Mouse (Mus musculus) G1E-ER4 (cell line): ENCODE data around the gene Gm45837. TPM values are rescaled to one million over a fixed set of nuclear protein-coding genes. Genes with fewer than 3 reads are reported as not detected.

Experiments
- GATA1 ChIP-seq: IDR thresholded peaks from one replicate; pipeline ENCODE4 v1.8.0; 2012; ENCODE audit warnings: low read length, inconsistent platforms
- polyA plus RNA-seq: library from polyadenylated mRNA; stranded (reverse); fragments of >175 nt; gene quantifications from 2 replicates; pipeline ENCODE4 v1.2.3, GENCODE M21; 2012

Gm45837 gene
- polyA plus RNA-seq, 1 experiment: not detected

DNA sequence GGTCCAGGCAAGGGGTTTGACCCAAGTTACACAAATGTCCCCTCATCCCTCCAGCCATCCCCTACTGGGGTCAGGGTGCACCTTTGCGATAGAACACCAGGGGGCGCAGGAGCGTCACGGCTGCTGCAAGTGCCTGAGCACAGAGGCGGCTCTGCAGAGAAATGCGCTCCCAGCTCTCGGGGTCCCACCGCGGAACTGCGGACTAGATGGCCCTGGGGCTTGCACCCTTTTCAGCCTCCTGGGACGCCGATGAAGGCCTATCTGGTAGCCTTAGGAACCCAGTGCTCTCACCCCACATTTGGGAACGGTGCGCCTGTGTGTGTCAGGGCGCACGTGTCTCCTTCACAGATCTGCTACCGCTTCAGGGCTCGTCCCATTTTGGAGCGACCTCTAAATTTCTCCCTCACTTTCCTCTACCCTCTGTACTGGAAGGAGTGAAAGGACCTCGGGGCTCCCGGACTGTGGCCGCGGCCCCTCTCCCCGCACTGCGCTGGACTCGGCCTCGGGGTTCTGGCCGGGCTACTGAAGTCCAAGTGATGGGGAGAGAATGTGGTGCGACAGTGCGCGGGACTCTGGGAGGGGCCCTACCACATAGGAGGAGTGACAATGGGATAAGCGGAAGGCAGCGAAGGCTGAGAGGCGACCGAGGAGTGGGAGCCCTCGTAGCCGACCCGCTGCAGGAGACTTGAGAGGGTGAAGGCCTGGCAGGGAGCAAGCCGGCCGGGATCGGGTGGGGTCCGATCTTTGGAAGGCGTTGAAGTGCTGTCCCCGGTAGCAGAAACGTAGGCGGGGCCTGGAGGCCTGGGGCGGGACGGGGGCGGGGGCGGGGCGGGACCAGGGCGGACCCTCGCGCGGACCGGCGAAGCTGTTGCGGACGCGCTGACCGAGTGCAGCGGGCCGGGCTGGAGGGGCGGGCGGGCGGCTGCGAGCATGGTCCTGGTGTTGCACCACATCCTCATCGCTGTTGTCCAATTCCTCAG lies 40.0 kb downstream of the Gm45837 start:
- no peak for TF ChIP-seq GATA1

DNA sequence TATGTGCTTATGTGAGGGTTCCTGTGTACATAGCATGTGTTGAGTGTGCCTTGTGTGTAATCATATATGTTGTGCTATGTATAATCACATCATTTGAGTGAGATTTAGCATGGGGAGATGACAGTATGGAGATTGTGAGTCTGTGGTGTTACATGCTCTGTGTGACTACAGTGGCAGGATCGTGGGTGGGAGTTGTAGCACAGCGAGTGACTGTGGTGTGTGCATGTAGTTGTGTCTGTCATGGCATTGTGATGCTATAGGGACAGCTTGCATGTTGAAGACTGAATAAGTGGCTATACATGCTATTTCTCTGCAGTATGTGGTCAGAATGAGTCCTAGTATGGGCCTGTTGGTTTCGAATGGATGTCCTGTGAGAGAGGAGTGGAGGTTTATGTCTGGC lies 42.0 kb downstream of the Gm45837 start:
- TF ChIP-seq GATA1: no peak

DNA sequence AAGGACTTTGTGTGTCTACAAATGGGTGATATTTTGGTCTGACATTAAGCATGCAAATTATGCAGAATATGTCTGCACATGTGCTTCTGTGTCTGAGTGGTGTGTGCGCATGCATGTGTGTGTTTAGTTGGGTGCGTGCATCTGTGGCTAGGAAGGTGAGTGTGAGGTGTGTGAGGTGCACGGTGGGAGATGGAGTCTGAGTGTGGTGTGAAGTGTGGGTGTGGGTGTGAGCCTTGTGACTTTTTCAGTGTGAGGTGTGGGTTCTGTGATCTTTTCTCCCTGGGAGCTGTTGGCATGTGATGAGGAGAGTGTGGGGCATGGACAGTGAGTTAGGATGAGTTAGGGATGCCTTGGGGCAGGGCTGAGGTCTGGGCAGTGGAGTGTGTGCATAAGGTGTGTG lies 42.6 kb downstream of the Gm45837 start:
- TF ChIP-seq GATA1: no peak

DNA sequence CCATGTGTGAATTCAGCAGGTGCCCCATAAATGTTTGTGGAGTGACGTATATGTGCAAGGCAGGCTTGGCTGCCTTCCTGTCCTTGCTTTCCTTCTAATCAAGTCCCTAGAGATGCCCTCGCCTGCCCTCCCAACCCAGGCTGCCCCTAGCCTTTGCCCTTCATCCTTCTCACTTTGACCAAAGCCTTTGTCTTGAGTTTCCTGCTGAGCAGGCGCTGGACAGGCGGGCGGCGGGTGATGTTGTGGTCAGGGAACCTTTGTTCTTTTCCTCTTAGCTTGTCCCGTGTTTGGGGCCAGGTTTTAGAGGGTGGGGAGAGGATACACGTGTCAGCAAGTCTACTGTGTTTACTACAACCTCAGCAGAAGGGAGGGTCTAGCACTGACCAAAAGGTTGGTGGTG lies 43.0 kb downstream of the Gm45837 start:
- no peak for TF ChIP-seq GATA1

DNA sequence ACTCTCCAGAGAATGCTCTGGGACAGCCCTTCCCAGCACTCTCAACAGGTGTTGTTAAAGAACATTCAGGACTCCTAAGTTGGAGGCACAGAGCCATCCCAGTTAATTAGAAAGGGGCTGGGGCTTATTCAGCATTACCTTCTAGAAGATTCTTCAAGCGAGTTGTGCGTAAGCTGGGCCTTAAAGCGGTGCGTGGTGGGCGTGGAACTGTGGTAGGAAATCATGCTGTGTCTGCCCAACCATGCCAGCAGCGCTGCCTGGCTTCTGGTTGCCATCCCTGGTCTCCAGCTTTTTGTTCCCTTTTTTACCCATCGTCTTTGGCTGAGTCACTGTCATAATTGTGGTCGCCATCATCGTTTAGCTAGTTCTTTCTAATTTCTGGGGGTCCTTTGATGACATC lies 43.8 kb downstream of the Gm45837 start:
- TF ChIP-seq GATA1: no peak

DNA sequence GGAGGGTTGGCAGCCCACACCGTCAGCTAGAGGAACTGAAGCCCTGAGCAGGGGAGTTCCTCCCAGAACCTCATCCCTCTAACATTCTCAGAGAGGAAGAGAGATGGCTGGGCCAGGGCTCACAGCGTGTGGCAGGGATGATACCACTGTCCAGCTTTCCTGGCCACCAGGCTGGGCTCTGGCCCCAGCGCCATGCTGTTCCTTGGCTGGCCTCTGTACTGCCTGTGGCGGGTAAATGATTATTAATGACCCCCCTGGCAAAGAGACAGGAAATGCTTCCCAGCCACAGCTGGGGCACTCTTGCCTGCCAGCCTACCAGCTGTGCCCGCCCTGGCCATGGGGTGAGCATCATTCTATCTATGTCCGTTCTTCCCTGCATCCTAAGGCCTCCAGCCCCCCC lies 44.5 kb downstream of the Gm45837 start:
- TF ChIP-seq GATA1: no peak

DNA sequence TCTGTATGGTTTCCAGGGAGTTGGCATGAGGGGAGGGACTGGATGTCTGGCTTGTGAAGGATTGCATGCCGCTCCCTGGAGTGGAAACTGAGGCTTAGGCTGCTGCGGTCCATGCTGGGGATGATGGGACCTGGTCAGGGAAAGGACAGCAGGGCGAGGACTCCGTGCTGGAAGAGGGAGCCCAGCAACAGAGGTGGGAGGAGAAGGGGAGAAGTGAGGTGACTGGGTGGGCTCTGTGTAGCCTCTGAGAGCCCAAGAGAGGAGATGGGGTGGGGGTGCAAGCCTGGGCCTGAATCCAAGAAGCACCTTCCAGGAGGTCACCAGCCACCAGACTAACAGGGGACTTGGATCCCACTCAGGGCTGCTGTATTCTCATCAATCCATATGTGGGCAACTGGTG lies 45.6 kb downstream of the Gm45837 start:
- no peak for TF ChIP-seq GATA1

DNA sequence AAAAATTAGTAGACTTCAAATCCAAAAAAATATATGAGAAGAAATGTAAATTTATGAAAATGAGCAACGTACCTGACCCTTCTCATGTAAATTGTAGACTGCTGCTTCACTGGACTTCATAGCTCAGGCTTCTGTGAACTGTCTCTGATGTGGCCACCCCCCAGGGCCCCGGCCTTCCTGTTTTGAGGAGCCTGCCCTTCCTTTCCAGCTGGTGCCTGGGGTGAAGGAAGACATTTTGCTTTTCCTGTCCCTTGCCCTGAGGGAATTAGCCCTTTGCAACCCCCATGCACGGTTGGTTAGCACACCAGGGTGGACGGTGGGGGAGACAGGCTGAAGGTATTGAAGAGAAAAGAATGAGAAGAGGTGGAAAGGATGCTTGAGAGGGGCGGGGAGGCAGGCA lies 46.1 kb downstream of the Gm45837 start:
- no peak for TF ChIP-seq GATA1

DNA sequence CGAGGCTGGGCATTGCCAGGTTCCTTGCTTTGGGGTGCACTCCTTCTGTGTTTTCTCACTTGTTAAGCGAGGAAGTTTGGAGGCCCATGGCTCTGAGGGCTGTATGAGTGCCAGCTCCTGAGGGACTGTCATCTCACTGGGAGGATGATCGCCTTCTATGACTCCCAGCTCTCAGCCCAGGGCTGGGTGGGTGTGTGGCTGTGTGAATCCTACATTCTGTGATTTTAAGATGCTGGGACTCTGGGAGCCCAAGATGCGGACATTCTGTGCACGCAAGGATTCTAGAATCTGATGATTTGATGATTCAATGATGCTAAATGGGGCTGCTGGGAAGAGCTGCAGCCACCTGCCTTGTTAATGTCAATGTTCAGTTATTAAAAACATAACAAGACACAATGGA lies 46.6 kb downstream of the Gm45837 start:
- TF ChIP-seq GATA1: no peak

DNA sequence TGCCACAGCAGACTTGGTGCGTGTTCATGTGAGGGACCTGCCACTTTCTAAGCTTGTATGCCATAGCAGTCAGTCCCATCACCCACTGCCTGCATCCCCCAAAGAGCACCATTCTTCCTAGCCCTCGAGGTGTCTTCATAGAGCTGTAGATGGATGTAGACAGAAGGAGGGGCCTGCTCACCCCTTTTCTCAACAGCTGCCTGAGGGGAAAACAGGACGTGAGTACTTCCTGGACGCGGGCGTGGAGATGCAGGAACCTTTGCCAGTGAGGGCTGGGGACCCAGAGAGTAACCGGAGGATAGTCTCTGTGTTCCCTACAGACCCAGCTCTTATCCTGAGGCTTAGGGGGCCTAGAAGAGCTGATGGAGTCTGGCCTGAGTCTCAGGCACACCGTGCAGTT lies 47.1 kb downstream of the Gm45837 start:
- no peak for TF ChIP-seq GATA1

DNA sequence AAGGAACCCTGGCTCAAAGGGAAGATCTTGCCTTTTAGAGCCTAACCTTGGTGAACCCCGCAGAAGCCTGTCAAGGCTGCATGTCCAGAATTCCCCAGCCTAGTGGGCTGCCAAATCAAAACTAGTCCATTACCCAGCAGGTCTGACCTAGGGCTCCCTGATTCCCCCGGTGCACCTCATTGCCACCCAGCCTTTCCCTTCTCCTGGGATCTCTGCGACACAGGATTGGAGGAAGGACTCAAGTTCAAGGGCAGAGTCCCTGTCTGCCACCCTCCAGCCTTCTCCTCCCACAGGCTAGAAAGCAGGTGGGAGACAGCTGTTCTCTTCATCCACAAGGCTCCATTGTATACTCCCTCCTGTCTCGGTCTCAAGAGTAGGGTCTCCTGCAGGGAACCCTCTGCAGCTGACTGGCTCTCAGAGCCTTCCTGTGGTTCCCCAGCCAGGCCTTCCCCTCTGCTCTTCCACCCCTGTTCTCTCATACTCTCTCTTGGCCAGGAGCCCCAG lies 47.6 kb downstream of the Gm45837 start:
- TF ChIP-seq GATA1: no peak

DNA sequence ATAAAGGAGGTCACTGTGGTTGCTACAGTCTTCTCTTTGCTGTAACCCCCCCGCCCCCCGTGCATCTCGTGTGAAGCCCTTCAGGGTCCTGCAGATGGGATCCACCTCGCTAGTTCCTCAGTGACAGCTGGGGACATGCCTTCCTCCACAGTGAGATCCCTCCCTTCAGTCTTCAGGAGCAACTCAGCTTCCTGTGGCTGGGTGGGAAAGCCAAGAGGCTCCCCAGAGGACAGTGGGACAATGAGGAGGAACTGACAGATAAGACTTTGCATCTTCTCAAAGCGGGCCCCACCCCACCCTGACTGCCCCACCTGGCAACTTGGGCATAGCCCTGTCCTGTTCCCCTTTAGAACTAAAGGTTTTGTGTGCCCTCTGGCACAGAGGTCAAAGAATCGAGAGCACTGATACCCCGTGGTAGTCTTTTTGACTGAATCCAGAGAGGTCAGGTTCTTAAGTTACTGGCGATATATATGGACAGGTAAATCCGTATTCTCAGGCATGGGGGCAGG lies 48.7 kb downstream of the Gm45837 start:
- no peak for TF ChIP-seq GATA1

DNA sequence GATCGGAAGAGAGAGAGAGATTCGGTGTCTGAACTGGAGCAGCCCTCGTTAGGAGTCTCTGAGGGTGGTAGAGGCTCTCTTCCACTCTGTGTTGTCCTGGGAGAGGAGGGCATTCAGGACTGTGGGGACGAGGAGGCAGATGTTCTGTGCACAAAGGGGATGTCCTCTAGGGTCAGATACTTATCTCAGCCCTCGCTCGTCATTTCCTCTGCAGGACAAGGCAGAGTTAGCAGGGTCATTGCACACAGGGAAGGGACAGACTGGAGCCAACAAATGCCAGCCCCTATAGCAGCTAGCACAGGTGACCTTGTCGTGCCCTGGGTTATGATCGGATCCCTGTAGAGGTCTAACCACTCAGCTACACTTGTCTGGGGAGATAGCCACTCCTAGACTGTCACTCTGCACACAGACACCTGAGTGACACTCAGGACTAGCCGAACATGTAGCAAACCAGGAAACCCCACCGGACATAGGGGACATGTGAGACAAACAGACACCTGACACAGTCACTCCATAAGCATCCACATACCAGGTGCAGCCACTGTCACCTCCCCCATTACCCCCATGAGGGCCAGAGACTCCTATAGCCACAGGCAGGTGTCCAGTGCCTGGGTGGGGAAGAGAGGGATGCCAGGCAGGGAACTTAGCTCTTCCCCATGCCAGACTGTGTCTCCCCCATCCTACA lies 49.4 kb downstream of the Gm45837 start:
- TF ChIP-seq GATA1: no peak

DNA sequence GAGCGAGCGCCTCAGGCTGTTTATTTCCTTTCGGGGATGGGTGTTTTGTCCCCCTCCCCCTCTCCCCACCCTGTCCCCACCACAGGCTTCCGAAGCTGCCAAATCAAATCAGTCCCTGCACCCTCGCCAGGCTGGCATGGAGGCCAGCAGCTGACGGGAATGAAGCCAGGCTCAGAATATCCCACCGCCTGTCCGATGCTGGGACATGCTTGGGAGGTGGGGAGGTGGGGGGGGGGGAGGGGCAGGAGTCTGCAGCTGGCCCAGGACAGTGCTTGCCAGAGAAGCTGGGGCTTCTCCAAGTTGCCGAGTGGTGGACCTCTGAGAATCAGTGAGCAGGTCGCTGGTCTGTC lies 49.9 kb downstream of the Gm45837 start:
- no peak for TF ChIP-seq GATA1

DNA sequence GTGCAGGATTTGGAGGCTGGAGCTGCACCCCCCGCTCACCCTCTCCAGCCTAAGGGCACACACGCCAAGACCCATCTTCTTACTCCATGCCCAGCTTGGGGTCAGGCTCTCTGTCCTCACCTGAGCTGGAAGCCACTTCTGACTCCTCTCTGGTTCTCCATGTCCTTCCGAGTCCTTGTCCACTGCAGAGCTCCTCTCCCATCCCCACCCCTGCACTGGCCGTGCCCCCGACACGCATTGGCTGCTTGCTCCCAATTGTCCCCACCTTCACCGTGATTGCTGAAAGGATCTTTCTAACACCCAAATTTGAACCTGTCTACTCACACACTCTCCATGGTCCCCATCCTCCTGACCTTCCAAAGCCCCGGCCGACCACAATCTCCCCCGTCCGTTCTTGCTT lies 50.9 kb downstream of the Gm45837 start:
- TF ChIP-seq GATA1: no peak

DNA sequence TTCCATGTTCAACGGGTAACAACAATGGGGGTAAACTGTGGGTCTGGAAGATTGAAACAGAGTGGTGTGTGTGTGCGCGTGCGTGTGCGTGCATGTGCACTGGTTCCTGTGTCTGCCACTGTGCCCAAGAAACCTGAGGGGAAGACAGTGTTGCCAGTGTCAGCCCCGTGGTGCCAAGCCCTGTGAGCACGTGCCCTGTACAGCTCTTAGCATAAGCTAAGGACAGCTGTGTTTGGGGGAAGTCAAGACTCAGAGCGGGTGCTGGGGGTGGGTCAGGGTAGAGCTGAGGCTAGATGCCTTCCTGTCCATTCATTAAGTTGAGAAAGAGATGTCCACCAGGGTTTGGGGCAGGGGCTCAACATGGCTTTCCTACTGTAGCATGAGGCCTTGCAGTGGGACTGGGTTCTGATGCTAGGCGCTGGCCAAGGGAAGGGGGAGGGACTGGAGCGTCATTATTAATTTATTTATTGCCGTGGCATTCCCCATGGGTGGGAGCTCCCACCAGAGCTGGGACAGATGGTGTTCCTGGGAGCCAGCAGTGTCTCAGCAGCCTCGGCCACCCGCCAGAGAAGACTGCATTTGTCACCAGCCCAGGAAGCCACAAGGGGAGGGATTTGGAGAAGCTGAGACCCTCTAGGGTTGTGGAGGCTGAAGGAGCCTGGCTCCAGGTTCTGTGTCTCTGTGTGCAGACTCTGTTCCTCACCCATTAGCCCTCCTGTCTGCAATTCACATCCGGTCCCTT lies 51.8 kb downstream of the Gm45837 start:
- no peak for TF ChIP-seq GATA1
